Mouse (Mus musculus) layer of hippocampus, adult 11-12 months (tissue): ENCODE measurements around the gene Large2.

Experiments
- DNase-seq: peaks from one replicate; pipeline ENCODE4 v3.0.0; 2022; ENCODE audit warnings: low spot score

Large2 gene

GRCm38 (mm10) chr2:92371971-92372690 lies 2.5 kb downstream of the Large2 start:
- no peak for DNase-seq

- no peak for DNase-seq
Measured at GRCm38 (mm10) chr2:92370821-92371805, 3.6 kb downstream of the Large2 start.

- no peak for DNase-seq
Measured at GRCm38 (mm10) chr2:92370375-92370774, 4.3 kb downstream of the Large2 start.

- DNase-seq, result no peak
Measured at GRCm38 (mm10) chr2:92367383-92368029, 7.2 kb downstream of the Large2 start.

- no peak for DNase-seq
Measured at GRCm38 (mm10) chr2:92365568-92365967, 9.1 kb downstream of the Large2 start.

GRCm38 (mm10) chr2:92364086-92364485 lies 10.6 kb downstream of the Large2 start:
- no peak for DNase-seq

GRCm38 (mm10) chr2:92362571-92363228 lies 12.0 kb downstream of the Large2 start:
- DNase-seq, result no peak

GRCm38 (mm10) chr2:92361795-92362194 lies 12.9 kb downstream of the Large2 start:
- no peak for DNase-seq

GRCm38 (mm10) chr2:92360893-92361292 lies 13.8 kb downstream of the Large2 start:
- DNase-seq, result no peak

GRCm38 (mm10) chr2:92360186-92360823 lies 14.4 kb downstream of the Large2 start:
- no peak for DNase-seq

- DNase-seq, result no peak
Measured at GRCm38 (mm10) chr2:92359301-92359700, 15.4 kb downstream of the Large2 start.

GRCm38 (mm10) chr2:92354224-92354623 lies 20.4 kb downstream of the Large2 start:
- no peak for DNase-seq

GRCm38 (mm10) chr2:92353402-92353801 lies 21.3 kb downstream of the Large2 start:
- no peak for DNase-seq

- DNase-seq, result no peak
Measured at GRCm38 (mm10) chr2:92350686-92351085, 24.0 kb downstream of the Large2 start.

GRCm38 (mm10) chr2:92349589-92350425 lies 24.9 kb downstream of the Large2 start:
- DNase-seq, result no peak

- DNase-seq, result no peak
Measured at GRCm38 (mm10) chr2:92347191-92347590, 27.5 kb downstream of the Large2 start.

- DNase-seq, result no peak
Measured at GRCm38 (mm10) chr2:92342418-92342817, 32.3 kb downstream of the Large2 start.

- DNase-seq, result no peak
Measured at GRCm38 (mm10) chr2:92331871-92332270, 42.8 kb downstream of the Large2 start.

- no peak for DNase-seq
Measured at GRCm38 (mm10) chr2:92331410-92331809, 43.3 kb downstream of the Large2 start.

- no peak for DNase-seq
Measured at GRCm38 (mm10) chr2:92330840-92331239, 43.8 kb downstream of the Large2 start.

GRCm38 (mm10) chr2:92328206-92328605 lies 46.5 kb downstream of the Large2 start:
- DNase-seq, result no peak
